In the genomic region with DNA sequence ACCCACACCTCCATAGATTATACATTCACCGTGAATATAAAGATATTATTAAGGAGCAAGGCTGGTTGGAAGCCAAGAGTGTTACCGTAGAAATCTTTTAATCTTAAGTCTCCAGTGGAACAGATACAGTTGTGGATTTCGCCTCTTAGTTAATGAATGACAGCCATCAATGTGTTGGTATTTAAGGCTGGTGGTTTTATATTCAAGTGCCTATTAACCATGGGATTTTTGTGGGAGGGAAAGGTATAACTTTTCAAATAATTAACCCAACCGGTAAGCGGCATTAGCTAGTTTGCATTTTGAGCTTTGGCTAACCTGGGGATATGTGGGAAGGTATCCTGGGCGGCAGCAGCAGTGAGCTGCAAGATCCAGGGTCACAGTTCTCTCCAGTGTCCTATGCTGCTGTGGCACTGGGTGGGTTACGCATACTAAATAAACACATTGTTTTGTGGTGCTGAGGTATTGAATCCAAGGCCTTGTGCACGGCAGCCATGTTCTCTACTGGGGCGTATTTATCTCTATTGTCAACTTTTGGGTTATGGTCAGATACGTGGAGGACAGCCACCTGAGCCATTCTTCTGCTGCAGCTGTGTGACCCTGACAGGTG, we compare ENCODE assay signal across 35 mouse cellular contexts. TPM values are rescaled to one million over a fixed set of nuclear protein-coding genes. Genes with fewer than 3 reads are reported as not detected.
A peak's percentile ranks its signal among the peaks of the same experiment; 100 is the strongest.
DNase-seq lines count a peak whose midpoint lies in the region; ATAC-seq lines count a peak whose summit lies in the region.
"Had no signal": no experiment of that assay in that cellular context is flagged by ENCODE, and none has a peak within 500 bp of the region (broad histone marks: within the 10 kb centered on the region; RNA-seq: fewer than 3 reads in every experiment).

No protein-coding gene starts in this region.

- peak; percentile 57 for ATAC-seq in kidney, embryonic 15.5 days (replicated peaks; ENCODE audit: low FRiP score)
- no peak for ATAC-seq in liver, embryonic 12.5 days
- ATAC-seq: forebrain, embryonic 16.5 days; intestine, postnatal 0 days had no signal

- peak overlapping the region; percentile 36 for H3K4me2 ChIP-seq in kidney, embryonic 15.5 days
- H3K4me2 ChIP-seq in liver, embryonic 12.5 days, result no peak overlapping the region
- H3K4me2 ChIP-seq: embryonic facial prominence, embryonic 13.5 days; heart, embryonic 12.5 days; hindbrain, embryonic 14.5 days; midbrain, embryonic 12.5 days; neural tube, embryonic 12.5 days had no signal

- peaks cover 35% of the 10 kb centered on the region for H3K4me1 ChIP-seq in kidney, embryonic 15.5 days
- no peaks in the 10 kb centered on the region for H3K4me1 ChIP-seq in liver, embryonic 12.5 days

- peak overlapping the region; percentile 87 for H3K27ac ChIP-seq in kidney, embryonic 15.5 days
- H3K27ac ChIP-seq in liver, embryonic 12.5 days, result no peak overlapping the region
- H3K27ac ChIP-seq: embryonic facial prominence, embryonic 13.5 days; forebrain, embryonic 10.5 days; hindbrain, embryonic 14.5 days; limb, embryonic 12.5 days; midbrain, embryonic 12.5 days; neural tube, embryonic 12.5 days had no signal

- no peaks in the 10 kb centered on the region for H3K9me3 ChIP-seq in kidney, embryonic 15.5 days (replicated peaks)
- no peaks in the 10 kb centered on the region for H3K9me3 ChIP-seq in liver, embryonic 12.5 days (replicated peaks)
- H3K9me3 ChIP-seq: embryonic facial prominence, embryonic 13.5 days; forebrain, embryonic 10.5 days; heart, embryonic 12.5 days; limb, embryonic 12.5 days; midbrain, embryonic 12.5 days; neural tube, embryonic 12.5 days had no signal

- DNase-seq in heart, adult 11 months, result peak; percentile 68
- DNase-seq in heart, postnatal 4 days, result no peak
- DNase-seq in kidney, adult 18-20 months, result peak; percentile 59
- DNase-seq in kidney, postnatal 25 days, result peak; percentile 51 to 74
- no peak for DNase-seq in left cerebral cortex, postnatal 10 days (ENCODE audit: extremely low spot score in 1 of 2, low spot score in 2 of 2)
- DNase-seq in cerebellum, adult 18-20 months, result no peak
- DNase-seq: adrenal gland, adult 8-10 months; cerebellum, adult 9-10 months; cerebellum, postnatal 36 days; gastrocnemius, adult 2 months; gastrocnemius, postnatal 36 days; heart, adult 2 months; right cerebral cortex, postnatal 4 days; thymus, adult 2 months had no signal

- no peaks in the 10 kb centered on the region for H3K27me3 ChIP-seq in kidney, embryonic 15.5 days
- peaks cover 22% of the 10 kb centered on the region for H3K27me3 ChIP-seq in liver, embryonic 12.5 days (replicated peaks)
- H3K27me3 ChIP-seq: CH12.LX; embryonic facial prominence, embryonic 13.5 days; heart, embryonic 12.5 days; limb, embryonic 12.5 days; midbrain, embryonic 12.5 days; neural tube, embryonic 12.5 days had no signal

- WGBS in kidney, embryonic 15.5 days, result 74% methylated on average over 10 of the region's 10 CpGs
- WGBS in liver, embryonic 12.5 days (ENCODE audit: insufficient replicate concordance), result 77% methylated on average over 10 of the region's 10 CpGs

- no peak overlapping the region for H3K4me3 ChIP-seq in kidney, embryonic 15.5 days (replicated peaks)
- no peak overlapping the region for H3K4me3 ChIP-seq in liver, embryonic 12.5 days
- H3K4me3 ChIP-seq: embryonic facial prominence, embryonic 13.5 days; forebrain, embryonic 10.5 days; gastrocnemius, adult 2 months; heart, embryonic 12.5 days; limb, embryonic 12.5 days; megakaryocyte, embryonic 14.5 days; midbrain, embryonic 12.5 days; myocyte; neural tube, embryonic 12.5 days had no signal

- intact Hi-C loops in left cerebral cortex, postnatal 10 days (cut with DNase I), result loop anchor here (5.0 kb wide), 1 partner anchor 140 kb away; no protein-coding TSS in a partner anchor

- H3K36me3 ChIP-seq in kidney, embryonic 15.5 days, result peaks cover 51% of the 10 kb centered on the region
- H3K36me3 ChIP-seq in liver, embryonic 12.5 days, result peaks cover 8% of the 10 kb centered on the region

- H3K9ac ChIP-seq in kidney, embryonic 15.5 days, result no peak overlapping the region
- no peak overlapping the region for H3K9ac ChIP-seq in liver, embryonic 12.5 days
- H3K9ac ChIP-seq: embryonic facial prominence, embryonic 13.5 days; heart, embryonic 12.5 days; hindbrain, embryonic 14.5 days; limb, embryonic 12.5 days; midbrain, embryonic 12.5 days; neural tube, embryonic 12.5 days had no signal

RNA-seq across cellular contexts. Expression of gene Ldhb, which starts 5.1 kb away (rescaled TPM):
- 1,000 to 10,000 TPM; 1,364 to 1,397 TPM for total RNA-seq in heart, postnatal 4 days (2021)
- polyA plus RNA-seq in kidney, embryonic 15.5 days (2015; fragmentation: Nextera tagmentation; extraction: Ambion mirVana), result 697 and 713 TPM in 2 replicates
- 100 to 1,000 TPM; 466 to 479 TPM for total RNA-seq in left cerebral cortex, postnatal 10 days (2021)
- polyA plus RNA-seq in liver, embryonic 12.5 days (2016; fragmentation: Nextera tagmentation; extraction: Ambion mirVana), result 61.7 and 63.3 TPM in 2 replicates

RNA-seq across cellular contexts. Expression of gene Gys2, which starts 29.7 kb away (rescaled TPM):
- not detected for total RNA-seq in heart, postnatal 4 days (2021)
- 0.23 and 1.3 TPM in 2 replicates for polyA plus RNA-seq in kidney, embryonic 15.5 days (2015; fragmentation: Nextera tagmentation; extraction: Ambion mirVana)
- total RNA-seq in left cerebral cortex, postnatal 10 days (2021), result not detected
- 34.4 and 36.7 TPM in 2 replicates for polyA plus RNA-seq in liver, embryonic 12.5 days (2016; fragmentation: Nextera tagmentation; extraction: Ambion mirVana)
- total RNA-seq: CH12.LX; ES-E14; gastrocnemius, adult 2 months; hematopoietic stem cell, adult 5-6 weeks; left cerebral cortex, adult 18-20 months; left cerebral cortex, postnatal 25 days; midbrain, postnatal 0 days had no signal
- polyA plus RNA-seq: C2C12; embryonic facial prominence, embryonic 13.5 days; forebrain, embryonic 10.5 days; forebrain, embryonic 16.5 days; heart, postnatal 0 days; intestine, postnatal 0 days; limb, embryonic 12.5 days; midbrain, embryonic 12.5 days; myocyte had no signal

Comparison
In these comparisons a context has a peak if more than half of its experiments do, and no peak if none do; other contexts are left out.
1. DNase-seq: peak in heart, adult 11 months (single experiment), kidney, adult 18-20 months (single experiment) and kidney, postnatal 25 days (2 of 2); none in heart, postnatal 4 days (single experiment), left cerebral cortex, postnatal 10 days (0 of 2) and cerebellum, adult 18-20 months (0 of 2).